Mouse (Mus musculus) fibroblast of lung, adult 2 months (primary cell): ENCODE measurements at regions not wholly inside any gene's neighbourhood (a gene's known extent, or its start where the extent isn't known, plus 50 kb on each side); places are given as distances from the start of the nearest gene placed in this dataset.

Experiments
- DNase-seq: peaks from one replicate; pipeline ENCODE4 v3.0.0-alpha.2; 2011; ENCODE audit warnings: low read depth

- no peak for DNase-seq
Observed at GRCm38 (mm10) chr6:71012436-71012822, 56.1 kb downstream of the Foxi3 start.

GRCm38 (mm10) chr6:71012823-71013461 is 56.6 kb downstream of the Foxi3 start:
- DNase-seq, result no peak

GRCm38 (mm10) chr6:71016388-71016787 is 60.1 kb downstream of the Foxi3 start:
- DNase-seq, result no peak

GRCm38 (mm10) chr6:71021353-71021752 is 65.0 kb downstream of the Foxi3 start:
- no peak for DNase-seq

- DNase-seq, result no peak
Observed at GRCm38 (mm10) chr6:71025472-71025871, 69.1 kb downstream of the Foxi3 start.

DNA sequence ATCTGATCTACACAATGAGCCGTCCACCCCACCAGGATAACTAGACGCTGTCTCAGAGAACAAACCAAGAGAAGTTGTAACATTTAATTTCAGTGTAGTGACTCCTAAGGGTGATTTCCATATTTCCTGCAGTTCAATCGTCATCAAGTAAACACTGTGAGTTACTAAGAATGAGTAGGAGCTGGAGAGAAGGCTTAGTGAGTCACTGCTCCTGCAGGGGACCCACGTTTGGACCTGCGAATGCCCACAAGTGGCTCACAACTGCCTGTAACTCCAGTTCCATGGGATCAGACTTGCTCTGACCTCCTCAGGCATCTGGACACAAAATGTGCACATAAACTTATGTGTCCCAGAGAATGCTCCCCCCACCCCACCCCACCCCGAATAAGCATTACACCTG is 73.3 kb downstream of the Foxi3 start:
- DNase-seq, result no peak

DNA sequence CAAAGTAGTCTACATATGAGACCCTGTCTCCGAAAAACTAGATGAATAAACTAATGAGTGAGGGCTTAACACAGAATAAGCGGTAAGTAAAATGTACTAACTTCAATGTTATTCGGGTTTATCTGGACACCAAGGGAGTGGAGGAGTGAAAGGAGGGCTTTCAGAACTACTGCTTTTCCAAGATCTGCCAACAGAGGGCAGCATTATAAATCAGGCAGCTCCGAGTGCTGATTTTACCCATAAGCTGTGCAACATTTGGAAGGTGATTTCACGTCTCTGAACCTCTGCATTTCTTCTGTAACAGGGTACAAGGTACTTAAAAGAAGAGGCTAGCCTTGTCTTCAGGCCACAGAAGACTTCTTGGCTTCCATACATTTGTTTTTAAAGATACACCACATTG is 74.2 kb downstream of the Foxi3 start:
- no peak for DNase-seq

DNA sequence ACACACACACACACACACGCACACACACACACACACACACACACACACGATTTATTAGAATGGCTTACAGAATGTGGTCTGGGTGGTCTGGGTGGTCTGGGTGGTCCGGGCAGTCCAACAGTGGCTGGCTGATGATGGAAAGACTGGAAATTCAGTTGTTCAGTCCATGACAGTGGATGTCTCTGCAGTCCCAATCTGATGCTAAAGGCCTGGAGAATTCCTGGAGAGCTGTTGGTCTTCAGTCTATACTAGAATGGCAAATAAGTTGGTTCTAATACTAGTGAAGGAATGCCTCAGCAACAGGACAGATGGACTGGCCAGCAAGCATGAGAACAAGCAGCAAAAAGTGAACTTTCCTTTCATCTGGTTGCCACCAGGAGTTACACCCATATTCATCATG is 87.9 kb downstream of the Foxi3 start:
- no peak for DNase-seq

DNA sequence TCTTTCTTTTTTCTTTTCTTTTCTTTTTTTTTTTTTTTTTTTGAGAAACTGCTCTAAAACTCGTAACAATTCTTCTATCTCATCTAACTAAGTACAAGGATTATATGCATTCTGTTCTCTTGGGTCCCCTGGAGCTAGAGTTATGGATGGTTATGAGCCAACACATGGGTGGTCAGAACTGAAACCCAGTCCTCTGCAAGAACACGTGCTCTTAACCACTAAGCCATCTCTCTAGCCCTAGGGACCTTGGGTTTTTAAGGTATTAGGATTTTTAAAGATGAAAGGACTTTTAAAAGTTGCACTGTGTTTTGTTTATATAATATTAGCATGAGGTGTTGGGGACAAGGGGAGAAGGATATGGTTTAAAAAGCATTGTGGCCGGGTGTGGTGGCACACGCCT is 88.9 kb downstream of the Foxi3 start:
- DNase-seq, result no peak

GRCm38 (mm10) chr6:71048199-71049094 is 92.1 kb downstream of the Foxi3 start:
- no peak for DNase-seq

GRCm38 (mm10) chr6:71050248-71050647 is 93.9 kb downstream of the Foxi3 start:
- no peak for DNase-seq

- DNase-seq, result no peak
Observed at GRCm38 (mm10) chr6:71050754-71051213, 93.5 kb downstream of the Thnsl2 start.

DNA sequence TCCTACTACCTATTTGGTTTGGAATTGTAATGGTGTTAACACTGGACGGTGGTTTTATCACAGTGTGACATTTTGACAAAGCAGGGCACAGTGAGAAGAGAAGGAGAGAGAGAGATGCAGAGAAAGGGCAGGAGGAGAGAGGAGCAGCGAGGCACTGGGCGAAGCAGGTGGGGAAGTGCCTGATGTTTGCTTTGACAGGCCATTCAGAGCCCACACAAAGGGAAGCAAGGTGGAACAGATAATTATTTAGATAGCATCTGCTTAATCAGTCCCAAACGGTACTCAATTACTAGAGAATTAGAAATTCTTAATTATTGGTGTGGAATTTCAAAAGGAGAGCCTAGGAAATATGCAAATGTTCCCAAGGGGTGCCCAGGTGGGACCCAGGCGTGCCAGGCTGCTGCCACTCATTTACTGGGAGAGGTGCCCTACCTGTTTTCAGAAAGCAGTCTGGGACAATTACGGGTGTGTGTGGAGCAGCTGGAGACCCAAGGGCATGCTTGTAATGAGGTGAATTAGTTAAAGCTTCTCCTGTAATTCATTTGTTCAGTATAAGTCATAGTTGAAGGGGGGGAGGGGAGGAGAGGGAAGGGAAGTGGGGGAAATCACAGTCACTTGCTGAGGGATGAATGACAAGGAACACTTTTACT is 86.9 kb downstream of the Thnsl2 start:
- DNase-seq, result no peak

DNA sequence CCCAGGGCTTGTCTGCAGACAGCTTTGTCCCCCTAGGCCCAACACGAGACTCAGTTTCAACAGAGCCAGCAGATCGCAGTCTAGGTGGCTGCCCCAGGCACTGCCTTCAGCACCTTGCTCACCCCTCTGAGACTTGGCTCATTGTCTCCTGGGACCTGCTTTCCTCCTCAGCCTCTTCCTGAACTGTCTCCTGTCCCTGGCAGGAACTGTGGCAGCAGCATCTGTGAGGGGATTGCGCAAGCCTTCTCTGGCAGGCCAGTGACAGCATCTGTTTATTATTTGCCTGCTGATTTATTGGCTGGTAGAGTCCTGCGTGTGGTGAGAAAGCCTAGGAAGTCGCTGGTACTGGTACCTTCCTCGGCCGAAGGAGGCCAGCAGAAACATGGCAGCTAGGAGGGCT is 84.1 kb downstream of the Thnsl2 start:
- peak; percentile 2 for DNase-seq

DNA sequence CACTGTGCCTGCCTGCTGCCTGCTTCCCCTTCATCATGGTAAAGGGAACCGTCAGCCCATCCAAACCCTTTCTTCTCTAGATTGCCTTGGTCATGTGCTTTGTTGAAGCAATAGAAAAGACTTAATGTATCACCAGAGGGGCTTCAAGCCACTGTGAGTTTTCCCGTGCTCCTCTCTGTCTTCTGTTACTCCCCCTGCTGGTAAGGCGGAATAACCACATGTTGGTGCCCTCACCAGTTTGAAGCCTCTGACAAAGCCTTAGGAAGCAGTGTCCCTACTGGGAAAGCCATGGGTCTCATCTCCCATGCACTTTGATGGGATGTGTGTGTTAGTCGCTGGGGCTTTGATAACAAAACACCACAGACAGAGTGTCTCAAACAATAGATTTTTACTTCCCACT is 81.3 kb downstream of the Thnsl2 start:
- no peak for DNase-seq

GRCm38 (mm10) chr6:71065428-71065827 is 78.8 kb downstream of the Thnsl2 start:
- no peak for DNase-seq

DNA sequence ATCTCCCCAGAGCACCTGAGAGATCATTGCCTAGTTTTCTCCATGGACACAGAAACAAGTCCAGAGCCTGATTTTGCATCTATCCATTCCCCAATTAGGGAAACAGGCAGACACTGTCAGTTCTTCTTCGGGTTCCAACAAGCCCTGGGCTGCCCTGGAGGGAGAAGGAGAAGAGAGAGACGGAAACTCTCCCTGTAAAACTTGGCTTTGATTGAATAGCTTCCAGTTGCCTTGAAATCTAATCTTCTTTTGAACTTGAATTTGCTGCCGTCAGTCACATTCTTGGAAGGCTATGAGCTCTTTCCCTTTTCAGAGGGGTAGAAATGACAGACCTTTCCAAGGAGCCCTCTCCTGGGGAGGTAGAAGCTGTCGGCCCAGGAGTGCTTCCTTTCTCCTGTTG is 75.0 kb downstream of the Thnsl2 start:
- no peak for DNase-seq

- DNase-seq, result no peak
Observed at GRCm38 (mm10) chr6:71074789-71075191, 69.4 kb downstream of the Thnsl2 start.
